Mouse (Mus musculus) naive thymus-derived CD4-positive, alpha-beta T cell, adult 2 months (primary cell): ENCODE results near the gene Pdss2.

ENCODE experiments used
- DNase-seq: peaks from one replicate; pipeline ENCODE4 v3.0.0-alpha.2; 2011; ENCODE audit warnings: low read depth

The Pdss2 gene

GRCm38 (mm10) chr10:43220910-43221625 is at the start of gene Pdss2:
Gene Pdss2 (plus strand): TSS chr10:43221486.
- DNase-seq = peak; percentile 92

DNA sequence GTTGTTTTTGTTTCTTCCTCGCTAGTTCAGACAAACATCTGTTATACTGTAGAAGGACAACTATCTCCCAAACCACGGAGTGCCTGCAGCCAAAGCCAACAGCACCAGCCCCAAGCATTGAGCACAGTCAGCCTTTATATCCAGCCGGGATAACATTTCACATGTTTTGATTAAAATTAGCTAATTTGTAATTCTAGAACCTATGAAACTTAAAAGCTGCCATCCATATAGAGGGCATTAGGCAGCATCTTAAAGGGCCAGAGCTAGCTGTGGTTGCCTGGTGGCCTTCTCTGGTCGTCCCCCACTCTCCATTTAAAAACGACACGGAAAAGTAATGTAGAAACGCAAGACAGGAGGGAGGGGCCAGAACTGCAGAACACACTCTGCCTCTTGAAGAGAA is 49.2 kb upstream of the Pdss2 start:
- no peak for DNase-seq

GRCm38 (mm10) chr10:43172554-43172953 is 48.7 kb upstream of the Pdss2 start:
- DNase-seq = no peak

- DNase-seq = no peak
Observed at GRCm38 (mm10) chr10:43173141-43173827, 48.0 kb upstream of the Pdss2 start.

- DNase-seq = no peak
Observed at GRCm38 (mm10) chr10:43173828-43174325, 47.4 kb upstream of the Pdss2 start.

DNA sequence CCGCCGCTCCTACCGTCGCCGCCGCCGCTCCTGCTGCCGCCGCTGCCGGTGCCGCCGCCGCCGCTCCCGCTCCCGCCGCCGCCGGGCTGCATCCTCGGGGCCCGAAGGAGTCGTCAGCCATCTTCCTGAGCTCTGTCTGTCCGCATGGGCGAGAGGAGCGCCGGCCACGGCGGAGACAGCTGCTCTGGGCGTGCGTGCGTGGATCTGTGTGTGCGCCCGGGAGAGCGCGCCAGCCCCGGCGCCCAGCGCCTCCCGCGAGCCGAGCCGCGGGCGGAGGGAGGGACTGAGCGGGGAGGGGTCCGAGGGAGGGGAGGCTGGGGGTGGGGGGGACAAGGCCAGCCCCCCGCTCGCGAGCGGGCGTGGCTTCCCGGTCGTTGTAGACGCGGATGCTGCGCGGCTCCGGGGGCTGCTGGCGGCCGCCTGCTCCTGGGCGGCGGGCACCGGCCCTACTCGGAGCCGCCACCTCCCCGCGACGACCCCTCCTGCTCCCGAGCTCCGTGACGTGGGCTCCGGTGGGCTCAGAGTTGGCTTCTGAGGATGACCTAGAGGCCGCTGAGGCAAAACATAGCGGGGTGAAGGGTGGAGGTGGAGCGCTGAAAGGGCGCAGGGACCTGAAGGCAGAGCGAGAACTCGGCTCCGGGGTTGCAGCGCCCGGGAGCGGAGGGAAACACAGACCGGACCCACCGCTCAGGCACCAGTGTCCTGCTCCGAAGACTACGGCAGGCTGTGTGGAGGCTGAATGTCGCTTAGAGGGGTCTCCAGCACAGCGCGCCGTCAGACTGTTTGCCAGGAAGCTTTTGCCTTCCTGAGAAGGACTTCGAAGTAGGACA is 46.7 kb upstream of the Pdss2 start, which contains the start of the genes Sobp and 9030612E09Rik:
TSS of gene Sobp (minus strand) at position 205 of the 830 bp plus-strand sequence.
TSS of gene 9030612E09Rik (plus strand) at position 379 of the 830 bp plus-strand sequence.
- DNase-seq = no peak

DNA sequence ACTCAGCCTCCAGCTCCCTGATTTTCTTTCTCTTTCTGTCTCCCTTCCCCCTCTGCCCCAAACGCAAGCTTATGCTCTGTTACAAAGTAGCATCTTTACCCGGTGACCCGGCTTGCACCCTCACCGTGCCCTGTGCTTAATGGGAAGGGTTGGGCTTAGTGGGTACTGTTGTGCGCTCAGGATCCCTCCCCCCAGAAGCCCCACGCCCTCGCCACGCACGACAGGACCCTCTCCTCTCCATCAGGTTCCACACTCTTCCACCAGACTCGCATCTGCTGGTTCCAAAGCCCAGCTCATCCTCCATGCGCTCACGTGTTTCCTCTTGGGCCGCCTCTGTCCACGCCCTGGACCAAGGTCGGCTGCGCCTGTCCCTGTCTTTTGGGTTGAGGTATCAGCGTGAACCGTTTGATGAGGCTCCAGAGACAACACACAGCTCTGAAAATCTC is 46.1 kb upstream of the Pdss2 start:
- no peak for DNase-seq

- DNase-seq = no peak
Observed at GRCm38 (mm10) chr10:43180313-43180912, 40.9 kb upstream of the Pdss2 start.

GRCm38 (mm10) chr10:43200206-43200605 is 21.1 kb upstream of the Pdss2 start:
- no peak for DNase-seq

- no peak for DNase-seq
Observed at GRCm38 (mm10) chr10:43203865-43204264, 17.4 kb upstream of the Pdss2 start.

GRCm38 (mm10) chr10:43211866-43212265 is 9.4 kb upstream of the Pdss2 start:
- peak; percentile 71 for DNase-seq

- no peak for DNase-seq
Observed at GRCm38 (mm10) chr10:43217361-43217900, 3.9 kb upstream of the Pdss2 start.

DNA sequence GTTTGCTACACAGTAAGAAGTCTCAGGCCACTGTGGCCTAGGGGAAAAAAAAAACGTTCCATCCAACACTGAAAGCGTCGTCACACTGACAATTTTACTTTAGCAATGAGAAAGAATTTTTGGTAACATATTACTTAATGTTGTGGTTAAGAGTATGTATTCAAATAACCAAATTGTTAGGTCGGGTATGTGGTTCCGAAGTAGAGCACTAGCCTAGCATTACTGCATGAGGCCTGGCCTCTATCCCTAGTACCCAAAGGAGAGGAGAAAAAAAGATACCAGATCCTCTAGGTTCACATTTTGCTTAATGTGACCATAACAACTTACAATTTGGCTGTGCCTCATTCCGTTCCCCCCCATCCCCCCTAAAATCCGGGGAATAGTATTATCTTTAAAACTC is 807 bp upstream of the Pdss2 start:
- DNase-seq = no peak

GRCm38 (mm10) chr10:43221659-43222058 is 373 bp downstream of the Pdss2 start:
- no peak for DNase-seq

DNA sequence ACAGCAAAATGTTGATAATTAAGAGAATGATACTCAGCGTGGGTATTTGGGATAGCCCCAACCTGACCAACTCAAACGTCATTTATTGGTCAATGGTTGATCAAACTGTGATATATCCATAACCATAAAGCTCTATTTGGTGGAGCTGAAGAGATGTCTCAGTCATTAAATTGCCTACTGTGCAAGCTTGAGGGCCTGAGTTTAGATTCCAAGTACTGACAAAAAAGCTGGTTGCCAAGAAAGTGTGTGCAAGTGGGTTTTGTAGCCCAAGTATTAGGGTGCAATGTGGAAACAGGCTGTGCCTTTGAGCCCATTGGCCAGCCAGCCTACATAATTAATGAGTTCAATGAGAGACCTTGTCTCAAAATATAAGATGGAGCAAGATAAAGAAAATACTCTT is 2.1 kb downstream of the Pdss2 start:
- DNase-seq = no peak

DNA sequence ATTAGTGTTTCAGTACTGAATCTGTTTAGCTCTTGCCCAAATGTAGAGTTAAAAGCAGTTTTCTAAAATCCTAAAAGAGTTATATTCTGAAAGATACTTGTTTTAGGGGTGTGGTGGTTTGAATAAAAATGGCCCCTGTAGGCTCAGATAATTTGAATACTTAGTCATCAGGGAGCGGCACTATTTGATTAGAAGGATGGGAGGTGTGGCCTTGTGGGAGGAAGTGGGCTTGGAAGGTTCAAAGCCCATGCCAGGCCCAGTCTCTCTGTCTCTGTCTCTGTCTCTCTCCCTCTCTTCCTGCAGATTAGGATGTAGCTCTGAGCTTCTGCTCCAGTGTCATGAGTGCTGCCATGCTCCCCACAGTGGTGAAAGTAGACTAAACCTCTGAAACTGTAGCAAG is 5.1 kb downstream of the Pdss2 start:
- DNase-seq = no peak

DNA sequence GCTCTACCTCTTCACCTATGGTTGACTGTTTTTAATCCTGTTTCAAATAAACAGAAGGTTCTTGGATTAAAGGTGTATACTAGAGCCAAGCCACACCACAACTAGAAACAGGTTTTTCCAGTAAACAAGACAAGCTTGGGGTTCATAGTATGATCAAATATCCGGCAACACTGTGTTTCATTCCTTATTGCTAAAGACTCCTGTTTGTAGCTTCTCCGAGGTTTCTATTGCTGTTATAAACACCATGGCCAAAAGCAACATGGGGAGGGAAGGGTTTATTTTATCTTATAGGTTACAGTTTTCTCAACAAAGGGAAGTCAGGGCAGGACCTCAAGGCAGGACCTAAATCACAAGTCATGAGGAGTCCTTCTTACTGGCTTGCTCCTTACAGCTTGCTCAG is 8.0 kb downstream of the Pdss2 start:
- DNase-seq = no peak

DNA sequence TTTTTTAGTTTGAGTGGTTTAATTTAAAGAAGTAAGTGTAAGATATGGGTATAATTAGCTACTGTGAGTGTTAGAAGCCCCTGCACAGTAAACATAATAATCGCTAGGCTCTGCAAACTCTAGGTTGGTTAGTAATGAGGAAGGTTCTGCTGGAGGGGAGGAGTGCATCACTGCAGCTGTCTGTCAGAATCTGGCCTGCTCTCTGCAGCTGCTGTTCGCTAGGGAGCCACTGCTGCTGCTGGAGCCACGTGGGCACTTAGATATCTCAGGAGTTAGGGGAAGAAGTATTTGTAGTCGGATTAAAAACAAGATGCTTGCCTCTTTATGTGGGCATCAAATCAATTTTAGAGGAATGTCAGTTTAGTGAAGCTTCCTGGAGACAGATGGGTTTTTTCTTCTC is 13.2 kb downstream of the Pdss2 start:
- no peak for DNase-seq

DNA sequence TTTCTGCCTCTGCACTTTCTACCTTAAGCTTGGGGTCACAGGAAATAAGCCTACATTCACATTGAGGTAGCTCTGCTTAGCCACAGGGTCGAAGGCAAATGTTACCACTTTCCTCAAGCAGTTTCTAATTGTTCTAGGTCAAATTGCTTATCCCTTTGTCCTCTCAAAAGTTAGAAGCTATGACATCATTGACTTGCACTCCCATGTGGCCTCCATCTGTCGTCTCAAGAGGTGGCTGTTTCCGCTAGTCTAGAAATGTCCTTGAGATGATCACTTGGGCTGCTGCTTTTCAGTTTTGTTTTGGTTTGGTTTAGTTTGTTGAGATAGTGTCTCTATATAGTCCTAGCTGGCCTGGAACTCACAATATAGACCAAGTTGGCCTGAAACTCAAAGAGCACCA is 13.7 kb downstream of the Pdss2 start:
- DNase-seq = no peak

- no peak for DNase-seq
Observed at GRCm38 (mm10) chr10:43235758-43236669, 14.7 kb downstream of the Pdss2 start.

DNA sequence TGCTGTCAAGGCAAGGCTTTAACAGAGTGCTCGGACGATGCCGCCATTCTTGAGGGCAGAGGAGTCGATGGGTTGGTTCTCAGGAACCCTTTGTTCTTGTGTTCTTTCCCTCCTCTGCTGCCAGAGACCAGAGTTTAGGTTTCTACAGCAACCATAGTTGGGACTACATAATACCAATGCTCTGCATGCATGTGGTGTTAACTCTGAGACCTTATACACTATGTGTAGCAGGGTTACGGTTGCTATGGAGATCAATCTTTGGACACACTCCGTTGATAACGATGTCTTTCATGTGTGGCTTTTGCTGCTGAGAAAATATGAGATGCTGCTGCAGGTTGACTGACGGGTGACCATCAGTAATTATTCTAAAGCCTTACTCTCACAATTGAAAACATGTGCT is 20.9 kb downstream of the Pdss2 start:
- no peak for DNase-seq
